Mouse (Mus musculus) adrenal gland, adult 18-20 months (tissue): ENCODE measurements around the gene Trim31. TPM values are rescaled to one million over a fixed set of nuclear protein-coding genes. Genes with fewer than 3 reads are reported as not detected.
"Not testable (repeated sequence)": the region's sequence is repeated elsewhere in the genome, so short reads cannot be mapped to it uniquely, and the experiment has no call there.

Source experiments
- DNase-seq, 2 experiments: peaks; one replicate each; pipeline ENCODE4 v3.0.0; 2021 to 2022; ENCODE audit warnings: low spot score in 2 of 2
- long read RNA-seq, 2 experiments: library from polyadenylated mRNA; stranded (forward); transcript quantifications; one replicate each; pipeline ENCODE4 v2.0.0; 2021
- total RNA-seq, 2 experiments: library from RNA; stranded (reverse); gene quantifications; 1 replicate in 1 of 2; 2 replicates in 1 of 2; pipeline ENCODE4 v1.2.3; 2021

Trim31 gene
- total RNA-seq, result not detected
- long read RNA-seq, experiment 1, result 0 reads
- long read RNA-seq, experiment 2, result 0 reads

- no peak for DNase-seq
Measured at GRCm38 (mm10) chr17:36897552-36898205, at the start of gene Trim31. Trim31 (plus strand) TSS chr17:36898118.

DNA sequence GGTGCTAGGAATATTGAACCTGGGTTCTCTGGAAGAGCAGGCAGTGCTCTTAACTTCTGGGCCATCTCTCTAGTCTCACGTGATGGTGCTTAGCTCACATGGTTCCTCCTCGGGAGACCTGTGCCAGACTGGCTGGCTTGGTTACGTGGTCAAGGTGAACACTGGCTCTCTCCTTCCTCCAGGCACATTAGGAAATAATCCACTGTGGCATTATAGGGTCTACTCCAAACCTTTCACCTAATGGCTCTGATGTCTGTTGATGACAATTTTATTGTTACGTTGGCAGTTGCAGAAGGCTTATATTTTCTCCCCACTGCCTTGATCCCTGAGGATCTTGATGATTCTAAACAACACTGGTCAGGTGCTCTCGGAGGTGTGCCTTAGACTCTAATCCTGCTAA, 49.0 kb upstream of the Trim31 start:
- DNase-seq, result no peak

DNA sequence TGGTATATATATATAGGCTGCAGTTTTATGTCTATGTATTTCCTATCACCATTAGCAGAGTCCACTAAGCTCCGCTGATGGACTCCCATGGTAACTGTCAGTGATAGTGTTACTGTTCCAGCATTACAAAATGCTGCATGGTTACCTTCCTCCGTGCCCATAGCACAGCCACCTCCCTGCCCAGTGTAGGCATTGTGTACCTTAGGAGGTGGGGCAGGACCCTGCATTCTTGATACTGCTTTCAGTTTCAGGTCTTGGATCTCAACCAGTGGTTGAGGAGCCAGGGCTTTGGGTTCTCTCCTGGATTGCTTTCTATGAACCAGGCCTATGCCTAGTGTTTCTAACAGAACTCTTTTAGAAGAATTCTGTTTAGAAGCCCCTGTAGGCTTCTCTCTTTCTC, 47.9 kb upstream of the Trim31 start:
- no peak for DNase-seq

- no peak for DNase-seq
Measured at GRCm38 (mm10) chr17:36851200-36851599, 46.7 kb upstream of the Trim31 start.

DNA sequence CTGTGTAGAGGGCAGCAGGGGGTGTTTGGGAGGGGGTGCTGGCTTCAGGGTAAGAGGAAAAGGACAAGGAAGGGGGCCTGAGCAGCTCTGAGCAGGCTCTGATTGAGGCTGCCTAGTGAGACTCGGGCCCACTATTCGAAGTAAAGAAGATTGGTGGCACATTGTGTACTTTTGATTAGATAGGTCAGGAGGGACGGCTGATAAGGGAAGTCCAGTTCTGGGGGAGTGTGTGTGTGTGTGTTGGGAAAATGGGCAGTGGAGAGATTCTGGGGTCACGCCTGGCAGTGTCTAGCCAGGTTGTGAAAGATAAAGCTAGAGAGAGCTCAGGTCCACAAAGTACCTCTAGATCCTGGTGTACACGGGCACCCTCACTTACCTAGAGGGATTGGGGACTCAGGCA, 46.3 kb upstream of the Trim31 start:
- no peak for DNase-seq

GRCm38 (mm10) chr17:36855484-36855883, 42.4 kb upstream of the Trim31 start:
- no peak for DNase-seq

DNA sequence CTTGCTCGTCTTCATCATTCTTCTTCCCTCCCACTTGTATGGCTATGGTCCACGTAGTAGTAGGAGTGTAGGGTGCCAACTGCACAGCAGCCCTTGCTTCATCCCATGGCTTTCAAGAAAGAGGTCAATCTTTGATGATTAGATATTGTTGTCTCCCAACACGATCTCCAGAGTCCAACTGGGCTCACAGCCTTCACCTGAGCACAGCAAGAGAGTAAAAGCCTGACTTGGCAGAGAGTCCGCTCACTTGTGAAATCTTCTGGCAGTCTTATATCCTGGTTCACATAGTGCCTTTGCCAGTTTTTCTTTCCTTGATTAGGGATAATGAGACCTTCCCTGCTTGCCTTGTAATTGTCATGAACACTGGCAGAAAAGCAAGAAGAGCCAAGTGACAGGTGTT, 41.7 kb upstream of the Trim31 start:
- no peak for DNase-seq

GRCm38 (mm10) chr17:36858181-36858580, 39.7 kb upstream of the Trim31 start:
- DNase-seq, result no peak

DNA sequence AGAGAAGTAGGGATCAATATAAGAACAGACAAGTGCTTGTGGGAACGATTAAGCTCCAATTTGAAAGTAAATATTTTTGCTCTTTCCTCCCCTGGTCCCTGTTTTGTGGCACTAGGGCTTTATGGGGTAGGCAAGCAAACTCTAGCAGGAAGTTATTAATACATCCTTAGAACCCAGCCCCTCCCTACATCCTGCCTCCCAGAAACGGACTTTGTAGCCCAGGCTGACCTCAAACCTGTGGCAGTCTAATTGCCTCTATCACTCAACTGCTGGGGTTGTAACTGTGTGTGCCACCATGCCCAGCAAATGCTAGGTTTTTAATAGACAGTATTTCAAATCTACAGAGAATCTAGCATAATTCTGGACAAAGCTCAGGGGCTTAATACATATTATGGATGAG, 36.2 kb upstream of the Trim31 start:
- DNase-seq, result no peak

GRCm38 (mm10) chr17:36866719-36867527, 31.0 kb upstream of the Trim31 start, which contains the start of gene Trim15:
Trim15 (minus strand) TSS chr17:36867210.
- DNase-seq, result no peak

DNA sequence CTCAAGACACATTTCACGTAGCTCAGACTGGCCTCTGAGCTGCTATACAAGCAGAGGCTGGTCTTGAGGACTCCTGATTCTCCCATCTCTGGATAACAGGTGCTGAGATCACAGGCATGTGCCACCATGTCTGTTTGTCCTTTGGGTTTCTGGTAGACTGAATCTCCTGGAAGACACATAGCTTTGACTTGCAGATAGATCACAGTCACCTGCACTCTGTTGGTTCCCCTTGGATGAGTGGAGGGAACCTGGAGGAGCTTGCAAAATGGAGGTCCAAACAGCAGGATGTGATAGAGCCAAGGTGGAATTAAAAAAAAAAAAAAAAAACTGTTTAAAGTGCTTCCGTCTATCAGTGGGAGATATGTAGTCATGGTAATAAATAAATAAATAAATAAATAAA, 29.1 kb upstream of the Trim31 start:
- DNase-seq, result no peak

- no peak for DNase-seq
Measured at GRCm38 (mm10) chr17:36869284-36869954, 28.5 kb upstream of the Trim31 start, which contains the start of gene Trim10. Trim10 (plus strand) TSS chr17:36869574.

GRCm38 (mm10) chr17:36869955-36870810, 27.7 kb upstream of the Trim31 start:
- no peak for DNase-seq

GRCm38 (mm10) chr17:36874636-36875035, 23.3 kb upstream of the Trim31 start:
- no peak for DNase-seq

DNA sequence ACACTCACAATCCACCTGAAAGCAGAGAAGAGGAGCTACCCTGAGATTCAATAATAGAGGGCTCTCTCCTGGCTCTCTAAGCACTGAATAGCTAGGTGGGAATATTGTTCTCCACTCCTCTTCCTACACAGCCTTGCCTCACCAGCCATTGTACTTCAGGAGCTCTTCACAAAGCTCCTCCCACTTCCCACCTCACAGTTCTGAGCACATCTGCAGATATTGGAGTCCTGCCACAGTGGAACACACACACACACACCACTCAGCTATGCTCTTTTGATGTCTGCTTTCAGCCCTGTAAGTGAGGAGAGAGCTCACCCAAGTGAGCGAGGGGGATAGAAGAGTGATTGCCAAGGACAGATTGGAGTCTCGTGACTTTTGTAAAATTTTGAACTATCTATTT, 14.6 kb upstream of the Trim31 start:
- no peak for DNase-seq

DNA sequence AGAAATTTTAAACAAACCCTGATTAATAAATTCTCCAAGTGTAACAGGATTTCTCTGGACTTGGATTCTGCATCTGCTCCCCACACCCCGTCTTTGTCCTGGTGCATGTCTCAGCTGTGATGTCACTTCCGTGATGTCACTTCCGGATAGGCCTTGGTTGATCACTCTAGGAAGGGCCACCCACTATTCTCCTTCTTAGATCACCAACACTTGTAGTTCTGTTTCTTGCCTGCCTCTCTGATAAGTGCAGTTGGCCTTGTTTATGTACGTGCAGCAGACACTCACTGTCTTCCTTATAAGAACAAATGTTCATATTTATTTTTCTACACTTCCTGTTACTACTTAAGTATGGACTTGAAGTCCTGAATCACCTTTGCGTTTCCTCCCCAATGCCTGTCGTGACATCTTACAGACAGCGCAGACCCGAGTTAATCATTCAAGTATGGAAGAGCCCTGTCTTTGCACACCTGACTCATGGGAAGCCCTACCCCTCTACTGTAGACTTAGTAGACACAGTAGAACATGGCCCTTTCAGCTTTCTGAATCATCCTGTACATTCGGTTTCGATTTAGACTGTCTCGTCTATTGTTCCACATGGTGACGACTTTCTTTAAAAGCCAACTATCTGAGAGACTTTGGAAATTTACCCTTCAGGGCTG, 12.7 kb upstream of the Trim31 start:
- no peak for DNase-seq

DNA sequence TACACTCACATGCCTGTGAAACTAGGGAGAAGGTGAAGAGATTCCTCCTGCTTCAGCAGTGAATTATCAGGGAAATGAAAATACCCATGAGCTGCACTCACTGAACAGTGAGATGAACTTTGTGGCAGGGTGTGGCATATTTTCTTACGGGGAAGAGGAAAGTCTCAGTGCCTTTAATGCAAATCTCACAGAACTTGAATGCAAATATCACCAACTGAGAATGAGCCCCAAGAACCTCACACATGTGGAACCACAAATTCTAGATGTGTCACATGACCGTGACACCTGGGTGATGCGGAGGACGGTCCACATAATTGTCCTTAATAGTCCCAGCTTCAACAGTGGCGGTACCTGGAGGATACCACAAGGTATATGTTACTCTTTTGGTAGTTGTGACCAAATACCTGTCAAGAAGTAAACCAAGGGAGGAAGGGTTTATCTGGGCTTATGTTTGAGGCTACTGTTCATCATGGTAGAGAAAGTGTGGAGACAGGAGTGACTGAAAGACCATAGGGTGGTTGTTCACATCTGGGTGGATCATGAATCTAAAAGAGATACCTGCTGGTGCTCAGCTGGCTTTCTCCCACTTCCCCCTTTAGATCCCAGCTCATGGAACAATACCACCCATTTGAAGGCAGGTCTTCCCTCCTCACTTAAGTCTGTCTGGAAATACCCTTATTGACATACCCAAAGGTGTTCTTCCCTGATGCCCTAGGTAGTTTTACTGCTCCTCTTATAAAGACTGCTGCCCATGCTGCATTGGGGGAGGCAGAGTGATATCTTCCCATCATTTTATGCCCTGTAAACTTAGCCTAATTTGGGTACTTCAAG, 7.6 kb upstream of the Trim31 start, which contains the start of gene Trim40:
Gene Trim40, minus strand, starts transcription at position 51 of the 831 bp plus-strand sequence.
- no peak for DNase-seq

DNA sequence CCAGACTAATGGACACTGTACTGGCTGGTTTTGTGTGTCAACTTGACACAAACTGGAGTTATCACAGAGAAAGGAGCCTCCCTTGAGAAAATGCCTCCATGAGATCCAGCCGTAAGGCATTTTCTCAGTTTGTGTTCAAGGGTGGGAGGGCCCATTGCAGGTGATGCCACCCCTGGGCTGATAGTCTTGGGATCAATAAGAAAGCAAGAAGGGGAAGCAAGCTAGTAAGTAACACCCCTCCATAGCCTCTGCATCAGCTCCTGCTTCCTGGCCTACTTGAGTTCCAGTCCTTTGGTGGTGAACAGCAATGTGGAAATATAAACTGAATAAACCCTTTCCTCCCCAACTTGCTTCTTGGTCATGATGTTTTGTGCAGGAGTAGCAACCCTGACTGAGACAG, 6.4 kb upstream of the Trim31 start:
- DNase-seq, result not testable (repeated sequence)

DNA sequence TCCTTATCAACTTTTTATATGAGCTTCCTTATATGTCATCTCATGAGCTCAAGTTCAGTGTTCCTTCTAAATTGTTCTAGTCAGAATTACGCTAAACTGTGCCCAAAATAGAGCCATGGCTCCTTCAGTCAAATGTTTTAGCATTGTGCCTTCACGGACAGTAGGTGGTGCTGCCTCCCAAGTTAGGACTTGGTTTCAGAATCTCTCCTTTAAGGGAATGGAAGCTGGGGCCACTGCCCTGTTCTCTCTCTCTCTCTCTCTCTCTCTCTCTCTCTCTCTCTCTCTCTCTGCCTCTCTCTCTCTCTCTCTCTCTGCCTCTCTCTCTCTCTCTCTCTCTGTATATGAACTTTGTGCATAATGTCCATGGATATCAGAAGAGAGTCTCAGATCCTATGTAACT, 5.6 kb upstream of the Trim31 start:
- DNase-seq, result peak; percentile 22 to 38
